Mouse (Mus musculus) heart, adult 2 months (tissue): Measurements from ENCODE around the gene Defb15.

Experiments
- CTCF ChIP-seq: fragments of 200-600 bp; IDR thresholded peaks from 2 replicates; pipeline ENCODE4 v1.8.1; 2022; ENCODE audit warnings: antibody characterized with exemption, mild to moderate bottlenecking, moderate library complexity
- EP300 ChIP-seq: fragments of 200-500 bp; IDR thresholded peaks from 2 replicates; pipeline ENCODE4 v1.6.1; 2011; ENCODE audit warnings: low read depth, low read length, control low read depth; ENCODE audit not compliant: insufficient read depth

DNA sequence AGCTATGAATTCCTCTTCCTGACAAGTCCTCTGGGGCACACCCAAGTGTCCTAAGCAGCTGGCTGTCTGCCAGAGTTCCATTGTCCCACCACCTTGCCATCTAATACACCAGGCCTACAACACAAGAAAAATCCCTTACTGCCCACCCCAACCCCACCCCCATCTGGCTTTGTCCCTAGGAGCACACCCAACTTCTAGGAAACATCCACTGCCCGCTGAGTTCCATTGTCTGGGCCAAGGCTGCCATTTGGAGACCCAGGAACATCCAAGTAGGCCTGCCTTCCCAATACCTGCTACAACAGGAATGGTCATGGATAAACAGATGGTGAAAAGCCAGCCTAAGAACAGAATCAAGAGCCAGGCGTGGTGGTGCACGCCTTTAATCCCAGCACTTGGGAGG, 23.8 kb upstream of the Defb15 start:
- TF ChIP-seq EP300 (no peak), CTCF (no peak)
